Mouse (Mus musculus) heart, postnatal 0 days (tissue): ENCODE data around the gene Foxred2. TPM values are rescaled to one million over a fixed set of nuclear protein-coding genes. Genes with fewer than 3 reads are reported as not detected.

ENCODE experiments used
- ATAC-seq: fragments of 200-750 bp; cut with Nextera tagmentation; 2 replicates; pipeline ENCODE4 v1.8.0; 2017; ENCODE audit warnings: low read depth, moderate number of reproducible peaks, moderate library complexity; ENCODE audit not compliant: insufficient read depth
- DNase-seq: peaks from one replicate; pipeline ENCODE4 v3.0.0-alpha.2; 2016; ENCODE audit warnings: low spot score
- H3K27ac ChIP-seq: fragments of 300-500 bp; sonication (generic); 2 replicates; pipeline ENCODE4 v1.5.1; 2014; ENCODE audit warnings: low read depth, mild to moderate bottlenecking
- H3K27me3 ChIP-seq: fragments of 300-500 bp; sonication (generic); 2 replicates; pipeline ENCODE4 v1.6.1; 2014; ENCODE audit warnings: low read length, mixed read lengths; ENCODE audit not compliant: control insufficient read depth, insufficient read depth
- H3K36me3 ChIP-seq: fragments of 300-500 bp; sonication (generic); replicated peaks from 2 replicates; pipeline ENCODE4 v1.6.1; 2014; ENCODE audit warnings: low read length, mixed read lengths; ENCODE audit not compliant: control insufficient read depth, insufficient read depth
- H3K4me1 ChIP-seq: fragments of 300-500 bp; sonication (generic); 2 replicates; pipeline ENCODE4 v1.6.1; 2014; ENCODE audit warnings: antibody characterized with exemption; ENCODE audit not compliant: control insufficient read depth, insufficient read depth
- H3K4me2 ChIP-seq: fragments of 300-500 bp; sonication (generic); 2 replicates; pipeline ENCODE4 v1.6.1; 2014; ENCODE audit warnings: low read depth, mild to moderate bottlenecking, low read length, moderate library complexity
- H3K4me3 ChIP-seq: fragments of 300-500 bp; sonication (generic); 2 replicates; pipeline ENCODE4 v1.5.1; 2014; ENCODE audit warnings: low read depth, low read length
- H3K9ac ChIP-seq: fragments of 300-500 bp; sonication (generic); replicated peaks from 2 replicates; pipeline ENCODE4 v1.6.1; 2014; ENCODE audit warnings: low read depth, low read length, mixed read lengths
- H3K9me3 ChIP-seq: fragments of 300-500 bp; sonication (generic); replicated peaks from 2 replicates; pipeline ENCODE4 v1.6.1; 2016; ENCODE audit warnings: low read length; ENCODE audit not compliant: control insufficient read depth
- CTCF ChIP-seq: IDR thresholded peaks from 2 replicates; pipeline ENCODE4 v1.5.1; 2016; ENCODE audit warnings: antibody characterized with exemption, control low read depth, low read depth
- EP300 ChIP-seq: IDR thresholded peaks from 2 replicates; pipeline ENCODE4 v1.6.1; 2016; ENCODE audit warnings: antibody characterized with exemption, low read depth
- WGBS: fragments of 180-500 bp; shearing (Covaris S2); extraction: QIAGEN DNeasy Blood & Tissue Kit; methylation state at CpG from one replicate; pipeline ENCODE4 v1.1.7; 2014; 5-methylcytosine and 5-hydroxymethylcytosine counted together
- polyA plus RNA-seq: library from polyadenylated mRNA; unstranded; fragments of >200 nt; fragmentation: Nextera tagmentation; extraction: Ambion mirVana; gene quantifications from 2 replicates; pipeline ENCODE4 v1.2.1, GENCODE M21; 2015
- total RNA-seq: library from RNA; depleted of rRNA; stranded (reverse); fragments of >200 nt; gene quantifications from 2 replicates; pipeline ENCODE4 v1.2.3, GENCODE M21; 2014; ENCODE audit warnings: low replicate concordance

Foxred2 gene
- total and polyA plus RNA-seq, 2 experiments from 2014 or later: 0.16 to 1.0 TPM

GRCm38 (mm10) chr15:77949061-77949460, 7.5 kb downstream of the Foxred2 start:
- Histone ChIP-seq H3K36me3 (no peaks in the 10 kb centered on the region), H3K4me3 (no peak overlapping the region), H3K4me2 (no peak overlapping the region), H3K27ac (no peak overlapping the region), H3K9ac (no peak overlapping the region), H3K9me3 (no peaks in the 10 kb centered on the region), H3K27me3 (0 out of 2 replicates have a peak, but pooled peaks cover 4% of the 10 kb centered on the region), H3K4me1 (no peaks in the 10 kb centered on the region)
- ATAC-seq: no peak
- 82% methylated on average over 7 of the region's 7 CpGs for whole genome bisulfite sequencing
- DNase-seq: no peak
- TF ChIP-seq EP300 (no peak), CTCF (no peak)

- H3K36me3 ChIP-seq: no peaks in the 10 kb centered on the region
- DNase-seq: no peak
- no peaks in the 10 kb centered on the region for H3K4me1 ChIP-seq
- ATAC-seq: no peak
- no peak overlapping the region for H3K4me2 ChIP-seq
- TF ChIP-seq EP300 (no peak), CTCF (no peak)
- no peak overlapping the region for H3K27ac ChIP-seq
- H3K4me3 ChIP-seq: no peak overlapping the region
- H3K9me3 ChIP-seq: no peaks in the 10 kb centered on the region
- WGBS: 75% methylated on average over 4 of the region's 4 CpGs
- H3K9ac ChIP-seq: no peak overlapping the region
- no peaks in the 10 kb centered on the region for H3K27me3 ChIP-seq
Measured at GRCm38 (mm10) chr15:77945711-77946110, 10.8 kb downstream of the Foxred2 start.

GRCm38 (mm10) chr15:77941563-77941962, 15.0 kb downstream of the Foxred2 start:
- Histone ChIP-seq H3K9ac (no peak overlapping the region), H3K4me2 (no peak overlapping the region), H3K27ac (no peak overlapping the region), H3K4me3 (no peak overlapping the region), H3K4me1 (no peaks in the 10 kb centered on the region), H3K36me3 (no peaks in the 10 kb centered on the region), H3K9me3 (no peaks in the 10 kb centered on the region), H3K27me3 (no peaks in the 10 kb centered on the region)
- WGBS: 73% methylated on average over 3 of the region's 3 CpGs
- DNase-seq (no peak), ATAC-seq (no peak)
- TF ChIP-seq CTCF (no peak), EP300 (no peak)

GRCm38 (mm10) chr15:77938516-77938915, 18.0 kb downstream of the Foxred2 start:
- H3K27ac ChIP-seq: no peak overlapping the region
- H3K27me3 ChIP-seq: peaks cover 5% of the 10 kb centered on the region; the same call in 1 of the 2 replicates
- no peak for TF ChIP-seq CTCF
- no peak for TF ChIP-seq EP300
- DNase-seq: no peak
- no peak overlapping the region for H3K4me2 ChIP-seq
- peaks cover 2% of the 10 kb centered on the region; the same call in 1 of the 2 replicates for H3K4me1 ChIP-seq
- no peak overlapping the region for H3K4me3 ChIP-seq
- H3K36me3 ChIP-seq: no peaks in the 10 kb centered on the region
- H3K9ac ChIP-seq: no peak overlapping the region
- ATAC-seq: no peak
- 64% methylated on average over 5 of the region's 5 CpGs for WGBS
- H3K9me3 ChIP-seq: no peaks in the 10 kb centered on the region

DNA sequence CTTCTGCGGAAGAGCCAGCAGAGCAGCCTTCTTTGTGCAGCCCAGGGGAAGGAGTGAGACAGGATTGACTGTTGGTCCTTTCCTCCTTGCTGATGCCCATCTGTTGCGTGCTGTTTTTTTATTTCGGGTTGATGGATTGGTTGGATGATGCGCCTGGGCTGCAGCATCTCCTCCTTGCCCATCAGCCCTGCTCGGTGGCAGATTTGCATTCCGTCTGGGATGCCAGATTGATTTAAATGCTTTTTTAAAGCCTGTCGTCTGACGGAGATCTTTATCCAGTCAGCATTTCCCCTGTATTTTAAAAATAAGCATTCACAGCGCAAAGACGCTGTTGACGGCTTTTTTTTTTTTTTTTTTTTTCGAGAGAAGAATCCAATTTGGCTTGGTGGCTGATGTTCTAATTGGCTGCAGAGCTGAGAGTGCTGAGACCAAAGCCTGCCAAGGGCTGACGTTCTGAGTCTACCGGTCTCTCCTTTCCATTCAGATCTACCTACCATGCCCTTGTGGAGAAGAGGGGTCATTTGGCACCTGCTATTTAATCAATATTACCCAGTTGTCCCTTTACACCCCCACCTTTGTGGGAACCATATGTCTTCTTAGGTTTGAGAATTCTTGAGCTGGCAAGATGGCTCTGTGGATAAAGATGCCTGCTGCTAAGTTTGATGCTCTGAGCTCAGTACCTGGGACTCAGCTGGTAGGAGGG, 20.7 kb downstream of the Foxred2 start:
- no peak overlapping the region for H3K27ac ChIP-seq
- no peaks in the 10 kb centered on the region for H3K36me3 ChIP-seq
- no peak overlapping the region for H3K4me2 ChIP-seq
- peaks cover 7% of the 10 kb centered on the region; the same call in 1 of the 2 replicates for H3K4me1 ChIP-seq
- no peak for ATAC-seq
- no peaks in the 10 kb centered on the region for H3K9me3 ChIP-seq
- DNase-seq: no peak
- H3K9ac ChIP-seq: no peak overlapping the region
- no peak overlapping the region for H3K4me3 ChIP-seq
- peaks cover 5% of the 10 kb centered on the region; the same call in 1 of the 2 replicates for H3K27me3 ChIP-seq
- no peak for TF ChIP-seq EP300
- TF ChIP-seq CTCF: no peak
- WGBS: 75% methylated on average over 14 of the region's 14 CpGs

DNA sequence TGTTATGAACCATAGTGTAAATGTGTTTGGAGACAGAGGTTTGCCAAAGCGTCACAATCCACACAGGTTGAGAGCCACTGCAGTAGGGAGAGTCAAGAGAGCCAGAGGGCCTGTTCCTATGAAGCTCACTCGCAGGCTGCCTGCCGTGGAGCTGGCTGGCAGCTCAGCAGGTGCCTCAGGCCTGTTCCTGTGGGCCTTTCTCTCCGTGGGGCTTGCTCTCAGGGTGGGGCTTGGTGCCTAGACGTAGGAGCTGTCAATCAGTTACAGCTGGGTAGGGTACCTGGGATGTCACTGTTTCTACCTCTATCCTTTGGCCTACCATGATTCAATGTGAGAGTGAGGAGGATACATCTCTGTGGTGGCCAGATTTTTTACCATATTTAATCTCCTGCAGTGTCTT, 21.6 kb downstream of the Foxred2 start:
- no peaks in the 10 kb centered on the region for H3K36me3 ChIP-seq
- no peaks in the 10 kb centered on the region for H3K9me3 ChIP-seq
- no peak overlapping the region for H3K9ac ChIP-seq
- ATAC-seq (no peak), DNase-seq (no peak)
- 60% methylated on average over 5 of the region's 5 CpGs for WGBS
- H3K4me3 ChIP-seq: no peak overlapping the region
- H3K27me3 ChIP-seq: peaks cover 5% of the 10 kb centered on the region; the same call in 1 of the 2 replicates
- TF ChIP-seq CTCF: no peak
- no peak for TF ChIP-seq EP300
- no peak overlapping the region for H3K27ac ChIP-seq
- H3K4me2 ChIP-seq: no peak overlapping the region
- peaks cover 8% of the 10 kb centered on the region for H3K4me1 ChIP-seq
